Mouse (Mus musculus): ENCODE results near the gene Fmnl3. TPM values are rescaled to one million over a fixed set of nuclear protein-coding genes. Genes with fewer than 3 reads are reported as not detected.

Gene Fmnl3
- polyA plus RNA-seq, 1 experiment = not detected

DNA sequence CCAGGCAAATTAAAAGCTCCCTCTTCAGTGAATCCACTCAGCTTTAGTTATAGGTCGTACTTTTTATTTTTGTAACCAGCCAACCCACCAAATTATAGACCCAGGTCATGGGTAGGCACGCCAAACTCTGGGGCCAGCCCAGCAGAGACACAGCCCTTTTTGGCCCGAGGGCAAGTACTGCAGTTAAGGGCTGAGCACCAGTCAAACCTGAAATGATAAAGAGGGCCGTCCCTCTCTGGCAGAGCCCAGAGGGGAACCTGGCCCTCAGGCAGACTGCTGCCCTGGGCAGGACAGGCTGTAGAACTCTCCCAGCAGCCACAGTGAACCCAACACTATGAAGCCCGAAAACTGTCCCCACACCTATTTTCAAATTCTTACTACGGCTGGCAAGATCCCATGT, 13.8 kb downstream of the Fmnl3 start:
- WGBS = 45% methylated on average over 6 of the region's 6 CpGs
- Histone ChIP-seq H3K27ac (ENCODE audit: insufficient read depth, low read depth, low read length) (no peak overlapping the region), H3K4me1 (ENCODE audit: control insufficient read depth, insufficient read depth, low read length) (peaks cover 22% of the 10 kb centered on the region), H3K4me3 (ENCODE audit: insufficient read depth, low read depth, low read length) (no peak overlapping the region)
- TF ChIP-seq POLR2A (IDR thresholded peaks at IDR 0.05; ENCODE audit: insufficient read depth, low read depth, low read length) (no peak), CTCF (IDR thresholded peaks at IDR 0.05; ENCODE audit: insufficient read depth, low read depth, low read length) (no peak)

GRCm38 (mm10) chr15:99355660-99356059, 14.6 kb downstream of the Fmnl3 start:
- Histone ChIP-seq H3K4me3 (ENCODE audit: insufficient read depth, low read depth, low read length) (no peak overlapping the region), H3K4me1 (ENCODE audit: control insufficient read depth, insufficient read depth, low read length) (peaks cover 22% of the 10 kb centered on the region), H3K27ac (ENCODE audit: insufficient read depth, low read depth, low read length) (no peak overlapping the region)
- TF ChIP-seq CTCF (IDR thresholded peaks at IDR 0.05; ENCODE audit: insufficient read depth, low read depth, low read length) (no peak), POLR2A (IDR thresholded peaks at IDR 0.05; ENCODE audit: insufficient read depth, low read depth, low read length) (no peak)
- 61% methylated on average over 6 of the region's 6 CpGs for WGBS

- peaks cover 21% of the 10 kb centered on the region for H3K4me1 ChIP-seq (ENCODE audit: control insufficient read depth, insufficient read depth, low read length)
- H3K27ac ChIP-seq (ENCODE audit: insufficient read depth, low read depth, low read length) = no peak overlapping the region
- 90% methylated on average over 5 of the region's 5 CpGs for WGBS
- H3K4me3 ChIP-seq (ENCODE audit: insufficient read depth, low read depth, low read length) = no peak overlapping the region
- TF ChIP-seq CTCF (IDR thresholded peaks at IDR 0.05; ENCODE audit: insufficient read depth, low read depth, low read length) (no peak), POLR2A (IDR thresholded peaks at IDR 0.05; ENCODE audit: insufficient read depth, low read depth, low read length) (no peak)
These were observed 18.0 kb downstream of the Fmnl3 start for GRCm38 (mm10) chr15:99352306-99352705.

DNA sequence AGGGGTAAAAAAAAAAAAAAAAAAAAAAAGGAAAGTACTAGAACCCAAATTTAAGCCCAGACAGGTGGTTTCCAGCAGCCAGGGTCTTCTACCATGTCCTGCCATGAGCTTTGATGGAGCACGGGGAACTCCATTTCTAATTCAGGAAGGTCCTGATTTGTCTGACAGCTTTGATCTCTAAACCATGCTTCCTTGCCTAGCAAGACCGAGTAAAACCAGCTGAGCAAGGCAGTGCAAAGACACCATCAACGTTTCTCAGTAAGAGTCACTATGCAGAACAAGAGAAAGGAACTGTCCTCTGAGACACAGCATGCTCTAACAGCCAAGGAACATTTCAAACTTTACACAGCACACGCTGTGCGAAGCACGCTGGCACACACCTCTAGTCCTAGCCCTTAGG, 18.7 kb downstream of the Fmnl3 start:
- TF ChIP-seq CTCF (IDR thresholded peaks at IDR 0.05; ENCODE audit: insufficient read depth, low read depth, low read length) = no peak
- no peak for TF ChIP-seq POLR2A (IDR thresholded peaks at IDR 0.05; ENCODE audit: insufficient read depth, low read depth, low read length)
- H3K4me3 ChIP-seq (ENCODE audit: insufficient read depth, low read depth, low read length) = no peak overlapping the region
- H3K27ac ChIP-seq (ENCODE audit: insufficient read depth, low read depth, low read length) = no peak overlapping the region
- peaks cover 16% of the 10 kb centered on the region for H3K4me1 ChIP-seq (ENCODE audit: control insufficient read depth, insufficient read depth, low read length)
- 82% methylated on average over 6 of the region's 6 CpGs for WGBS

DNA sequence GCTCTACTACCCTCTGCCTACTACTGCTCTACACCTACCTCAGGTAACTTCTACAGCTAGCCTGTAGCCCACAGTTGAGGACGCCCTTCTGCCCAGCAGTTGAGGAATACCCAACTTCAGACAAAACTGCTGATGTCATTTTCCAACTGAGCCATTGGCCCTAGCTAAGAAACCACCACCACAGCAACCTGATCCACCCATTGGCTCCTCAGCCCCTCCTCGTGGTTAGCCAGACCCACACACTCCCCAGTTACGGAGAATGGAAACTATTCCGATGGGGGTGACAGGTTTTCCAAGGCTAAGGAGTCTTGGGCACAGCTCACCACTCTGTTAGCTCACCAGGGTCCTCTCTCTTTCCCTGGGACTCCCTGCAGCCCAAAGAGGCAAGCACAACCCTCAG, 25.3 kb downstream of the Fmnl3 start:
- TF ChIP-seq POLR2A (IDR thresholded peaks at IDR 0.05; ENCODE audit: insufficient read depth, low read depth, low read length) = no peak
- TF ChIP-seq CTCF (IDR thresholded peaks at IDR 0.05; ENCODE audit: insufficient read depth, low read depth, low read length) = no peak
- H3K4me1 ChIP-seq (ENCODE audit: control insufficient read depth, insufficient read depth, low read length) = peaks cover 30% of the 10 kb centered on the region
- WGBS = 73% methylated on average over 4 of the region's 4 CpGs
- no peak overlapping the region for H3K4me3 ChIP-seq (ENCODE audit: insufficient read depth, low read depth, low read length)
- H3K27ac ChIP-seq (ENCODE audit: insufficient read depth, low read depth, low read length) = peak overlapping the region; percentile 99

- WGBS = 31% methylated on average over 8 of the region's 8 CpGs
- H3K4me1 ChIP-seq (ENCODE audit: control insufficient read depth, insufficient read depth, low read length) = peaks cover 34% of the 10 kb centered on the region
- TF ChIP-seq CTCF (IDR thresholded peaks at IDR 0.05; ENCODE audit: insufficient read depth, low read depth, low read length) = no peak
- TF ChIP-seq POLR2A (IDR thresholded peaks at IDR 0.05; ENCODE audit: insufficient read depth, low read depth, low read length) = no peak
- no peak overlapping the region for H3K4me3 ChIP-seq (ENCODE audit: insufficient read depth, low read depth, low read length)
- peak overlapping the region; percentile 99 for H3K27ac ChIP-seq (ENCODE audit: insufficient read depth, low read depth, low read length)
These were observed 26.0 kb downstream of the Fmnl3 start for GRCm38 (mm10) chr15:99344148-99344870.

- WGBS = 13% methylated on average over 5 of the region's 5 CpGs
- Histone ChIP-seq H3K4me1 (ENCODE audit: control insufficient read depth, insufficient read depth, low read length) (peaks cover 34% of the 10 kb centered on the region), H3K4me3 (ENCODE audit: insufficient read depth, low read depth, low read length) (no peak overlapping the region), H3K27ac (ENCODE audit: insufficient read depth, low read depth, low read length) (peak overlapping the region; percentile 99)
- TF ChIP-seq POLR2A (IDR thresholded peaks at IDR 0.05; ENCODE audit: insufficient read depth, low read depth, low read length) (no peak), CTCF (IDR thresholded peaks at IDR 0.05; ENCODE audit: insufficient read depth, low read depth, low read length) (no peak)
These were observed 26.7 kb downstream of the Fmnl3 start for GRCm38 (mm10) chr15:99343414-99344147.

- WGBS = 66% methylated on average over 9 of the region's 9 CpGs
- TF ChIP-seq CTCF (IDR thresholded peaks at IDR 0.05; ENCODE audit: insufficient read depth, low read depth, low read length) (no peak), POLR2A (IDR thresholded peaks at IDR 0.05; ENCODE audit: insufficient read depth, low read depth, low read length) (no peak)
- Histone ChIP-seq H3K27ac (ENCODE audit: insufficient read depth, low read depth, low read length) (peak overlapping the region; percentile 99), H3K4me3 (ENCODE audit: insufficient read depth, low read depth, low read length) (no peak overlapping the region), H3K4me1 (ENCODE audit: control insufficient read depth, insufficient read depth, low read length) (peaks cover 36% of the 10 kb centered on the region)
These were observed 27.9 kb downstream of the Fmnl3 start for GRCm38 (mm10) chr15:99342194-99342981.
